ENCODE assay signal across 8 mouse cellular contexts in genomic region chr2:174858835-174859215, GRCm38 (mm10).
A peak's percentile ranks its signal among the peaks of the same experiment; 100 is the strongest.
DNase-seq lines count a peak whose midpoint lies in the region; ATAC-seq lines count a peak whose summit lies in the region.

No protein-coding gene starts in this region.

- H3K9ac ChIP-seq in kidney, embryonic 16.5 days (replicated peaks; ENCODE audit: low read length) = peak overlapping the region; percentile 53
- no peak overlapping the region for H3K9ac ChIP-seq in embryonic facial prominence, embryonic 15.5 days
- H3K9ac ChIP-seq in neural tube, embryonic 14.5 days (replicated peaks; ENCODE audit: low read depth, low read length) = no peak overlapping the region

- H3K4me2 ChIP-seq in kidney, embryonic 16.5 days (replicated peaks; ENCODE audit: low read depth, low read length) = 0 out of 2 replicates have a peak overlapping the region, but pooled peaks have one; percentile 23
- peak overlapping the region; percentile 15; the same call in 1 of the 2 replicates for H3K4me2 ChIP-seq in embryonic facial prominence, embryonic 15.5 days (replicated peaks)
- H3K4me2 ChIP-seq in neural tube, embryonic 14.5 days (ENCODE audit: low read depth, low read length) = no peak overlapping the region

- no peaks in the 10 kb centered on the region for H3K9me3 ChIP-seq in kidney, embryonic 16.5 days (ENCODE audit: low read length)
- no peaks in the 10 kb centered on the region for H3K9me3 ChIP-seq in embryonic facial prominence, embryonic 15.5 days (replicated peaks)
- H3K9me3 ChIP-seq in limb, embryonic 10.5 days (replicated peaks) = no peaks in the 10 kb centered on the region
- H3K9me3 ChIP-seq in neural tube, embryonic 14.5 days (ENCODE audit: control insufficient read depth, low read length) = no peaks in the 10 kb centered on the region

- no peaks in the 10 kb centered on the region for H3K36me3 ChIP-seq in kidney, embryonic 16.5 days (ENCODE audit: insufficient read depth, low read length)
- H3K36me3 ChIP-seq in embryonic facial prominence, embryonic 15.5 days = no peaks in the 10 kb centered on the region
- H3K36me3 ChIP-seq in limb, embryonic 10.5 days = no peaks in the 10 kb centered on the region
- H3K36me3 ChIP-seq in neural tube, embryonic 14.5 days (ENCODE audit: control insufficient read depth, insufficient read depth, low read length) = no peaks in the 10 kb centered on the region

- H3K27ac ChIP-seq in kidney, embryonic 16.5 days (ENCODE audit: low read length) = peak overlapping the region; percentile 95
- H3K27ac ChIP-seq in embryonic facial prominence, embryonic 15.5 days (replicated peaks) = peak overlapping the region; percentile 93
- H3K27ac ChIP-seq in limb, embryonic 10.5 days = peak overlapping the region; percentile 98
- H3K27ac ChIP-seq in neural tube, embryonic 14.5 days (ENCODE audit: low read depth, low read length) = peak overlapping the region; percentile 49

- 0% methylated on average over 2 of the region's 2 CpGs for WGBS in kidney, embryonic 16.5 days
- 0% methylated on average over 2 of the region's 2 CpGs for WGBS in embryonic facial prominence, embryonic 15.5 days
- WGBS in limb, embryonic 10.5 days = 0% methylated on average over 2 of the region's 2 CpGs
- WGBS in neural tube, embryonic 14.5 days = 0% methylated on average over 2 of the region's 2 CpGs

- ATAC-seq in kidney, embryonic 16.5 days (ENCODE audit: low FRiP score, low TSS enrichment) = peak; percentile 77
- ATAC-seq in embryonic facial prominence, embryonic 15.5 days (ENCODE audit: insufficient number of reproducible peaks, low FRiP score, low TSS enrichment, low read depth) = peak; percentile 88
- ATAC-seq in neural tube, embryonic 14.5 days (ENCODE audit: low read depth) = peak; percentile 48
- no peak for ATAC-seq in erythroblast, adult 5-6 weeks (replicated peaks; ENCODE audit: low FRiP score, poor library complexity, severe bottlenecking)

- no peak overlapping the region for H3K4me3 ChIP-seq in kidney, embryonic 16.5 days (ENCODE audit: low read length)
- no peak overlapping the region for H3K4me3 ChIP-seq in embryonic facial prominence, embryonic 15.5 days (replicated peaks)
- peak overlapping the region; percentile 32; the same call in 1 of the 2 replicates for H3K4me3 ChIP-seq in limb, embryonic 10.5 days
- no peak overlapping the region for H3K4me3 ChIP-seq in neural tube, embryonic 14.5 days (ENCODE audit: low read depth, low read length)

- H3K27me3 ChIP-seq in kidney, embryonic 16.5 days (ENCODE audit: insufficient read depth, low read length) = no peaks in the 10 kb centered on the region
- H3K27me3 ChIP-seq in embryonic facial prominence, embryonic 15.5 days = no peaks in the 10 kb centered on the region
- no peaks in the 10 kb centered on the region for H3K27me3 ChIP-seq in limb, embryonic 10.5 days (ENCODE audit: low read depth, poor library complexity, severe bottlenecking)
- no peaks in the 10 kb centered on the region for H3K27me3 ChIP-seq in neural tube, embryonic 14.5 days (ENCODE audit: control insufficient read depth, insufficient read depth, low read length)

- H3K4me1 ChIP-seq in kidney, embryonic 16.5 days (ENCODE audit: insufficient read depth, low read length) = peaks cover 20% of the 10 kb centered on the region
- H3K4me1 ChIP-seq in embryonic facial prominence, embryonic 15.5 days = peaks cover 30% of the 10 kb centered on the region
- peaks cover 53% of the 10 kb centered on the region for H3K4me1 ChIP-seq in limb, embryonic 10.5 days
- peaks cover 6% of the 10 kb centered on the region; the same call in 1 of the 2 replicates for H3K4me1 ChIP-seq in neural tube, embryonic 14.5 days (ENCODE audit: control insufficient read depth, insufficient read depth, low read length)

- DNase-seq in kidney, adult 8-10 months = no peak
- DNase-seq in limb, embryonic 10.5 days (ENCODE audit: low spot score) = peak; percentile 86
- no peak for DNase-seq in cerebellum, postnatal 14 days
- DNase-seq in c-Kit-positive CD71-positive TER-119-positive erythroid progenitor cells, embryonic 14.5 days (ENCODE audit: low spot score) = no peak
